21 mouse cellular contexts compared by ENCODE assay signal in genomic region chr13:8760940-8761339, GRCm38 (mm10).
A peak's percentile ranks its signal among the peaks of the same experiment; 100 is the strongest.
DNase-seq lines count a peak whose midpoint lies in the region; ATAC-seq and TF ChIP-seq lines count a peak whose summit lies in the region.
"Had no signal": no experiment of that assay in that cellular context is flagged by ENCODE, and none has a peak within 500 bp of the region (broad histone marks: within the 10 kb centered on the region; RNA-seq: fewer than 3 reads in every experiment).

No protein-coding gene starts in this region.

- peak; percentile 37 for DNase-seq in heart, adult 11 months
- no peak for DNase-seq in heart, adult 18-20 months
- peak; percentile 68 for DNase-seq in 416B (ENCODE audit: low read depth)
- no peak for DNase-seq in liver, embryonic 14.5 days (ENCODE audit: low read depth in 3 of 3, low spot score in 3 of 3)
- no peak for DNase-seq in cerebellum, adult 11 months
- no peak for DNase-seq in kidney, adult 9 months
- no peak for DNase-seq in lung, postnatal 10 days
- DNase-seq: adrenal gland, adult 8-10 months; cerebellum, adult 11-12 months; cerebellum, adult 9-10 months; cerebellum, postnatal 25 days; gastrocnemius, postnatal 25 days; heart, adult 2 months had no signal

- no peak overlapping the region for H3K9ac ChIP-seq in liver, embryonic 14.5 days (replicated peaks)
- H3K9ac ChIP-seq: embryonic facial prominence, embryonic 13.5 days; forebrain, embryonic 12.5 days; heart, embryonic 15.5 days; hindbrain, embryonic 15.5 days had no signal

- no peak overlapping the region for H3K4me3 ChIP-seq in liver, embryonic 14.5 days (ENCODE audit: insufficient read depth in 1 of 2, low read depth in 2 of 2, low read length in 2 of 2)
- H3K4me3 ChIP-seq: embryonic facial prominence, embryonic 13.5 days; forebrain, embryonic 12.5 days; heart, adult 2 months; heart, embryonic 15.5 days; hindbrain, embryonic 10.5 days; hindbrain, embryonic 15.5 days had no signal

- WGBS in liver, embryonic 14.5 days (ENCODE audit: insufficient replicate concordance), result 3% methylated on average over 8 of the region's 8 CpGs

- H3K4me1 ChIP-seq in liver, embryonic 14.5 days (replicated peaks; ENCODE audit: control insufficient read depth in 2 of 2, insufficient read depth in 2 of 2, low read length in 1 of 2), result 0 out of 4 replicates have a peak, but pooled peaks cover 0 to 2% of the 10 kb centered on the region in 2 experiments
- H3K4me1 ChIP-seq: embryonic facial prominence, embryonic 13.5 days; forebrain, embryonic 12.5 days; heart, embryonic 15.5 days; hindbrain, embryonic 10.5 days; hindbrain, embryonic 15.5 days had no signal

- H3K9me3 ChIP-seq in liver, embryonic 14.5 days (ENCODE audit: control insufficient read depth, low read length), result no peaks in the 10 kb centered on the region
- H3K9me3 ChIP-seq: embryonic facial prominence, embryonic 13.5 days; forebrain, embryonic 12.5 days; heart, embryonic 15.5 days; hindbrain, embryonic 10.5 days; hindbrain, embryonic 15.5 days had no signal

- no peak for TF ChIP-seq CTCF in liver, embryonic 14.5 days (IDR thresholded peaks at IDR 0.05; ENCODE audit: low read depth)

- ATAC-seq in common myeloid progenitor, adult 5-6 weeks (replicated peaks; ENCODE audit: low read depth, poor library complexity, severe bottlenecking), result peak; percentile 78
- ATAC-seq in liver, embryonic 14.5 days (ENCODE audit: insufficient read depth), result peak; percentile 43; the same call in 1 of the 2 replicates
- ATAC-seq: forebrain, embryonic 16.5 days had no signal

- H3K27ac ChIP-seq in liver, embryonic 14.5 days, result no peak overlapping the region
- H3K27ac ChIP-seq: embryonic facial prominence, embryonic 13.5 days; forebrain, embryonic 12.5 days; heart, adult 2 months; heart, embryonic 15.5 days; hindbrain, embryonic 10.5 days; hindbrain, embryonic 15.5 days had no signal

- TF ChIP-seq EP300 in liver, embryonic 14.5 days (IDR thresholded peaks at IDR 0.05; ENCODE audit: low read depth), result no peak

- no peaks in the 10 kb centered on the region for H3K36me3 ChIP-seq in liver, embryonic 14.5 days (replicated peaks; ENCODE audit: control insufficient read depth, insufficient read depth, low read depth)
- H3K36me3 ChIP-seq: embryonic facial prominence, embryonic 13.5 days; forebrain, embryonic 12.5 days; heart, embryonic 15.5 days; hindbrain, embryonic 10.5 days; hindbrain, embryonic 15.5 days had no signal

- H3K4me2 ChIP-seq in liver, embryonic 14.5 days (ENCODE audit: low read depth), result peak overlapping the region; percentile 15; the same call in 1 of the 2 replicates
- H3K4me2 ChIP-seq: embryonic facial prominence, embryonic 13.5 days; forebrain, embryonic 12.5 days; heart, embryonic 11.5 days; heart, embryonic 15.5 days; hindbrain, embryonic 15.5 days had no signal

- no peaks in the 10 kb centered on the region for H3K27me3 ChIP-seq in liver, embryonic 14.5 days (ENCODE audit: control insufficient read depth, insufficient read depth, low read length)
- H3K27me3 ChIP-seq: embryonic facial prominence, embryonic 13.5 days; forebrain, embryonic 12.5 days; hindbrain, embryonic 15.5 days had no signal

Comparison
In these comparisons a context has a peak if more than half of its experiments do, and no peak if none do; other contexts are left out.
1. DNase-seq: peak in heart, adult 11 months (single experiment) and 416B (single experiment); none in heart, adult 18-20 months (0 of 2), liver, embryonic 14.5 days (0 of 3), cerebellum, adult 11 months (single experiment), kidney, adult 9 months (single experiment) and lung, postnatal 10 days (single experiment).